In genomic region chr3:97767771-97768762, GRCm38 (mm10) we compare ENCODE assay signal across 8 mouse cellular contexts.
DNase-seq lines count a peak whose midpoint lies in the region; ATAC-seq and TF ChIP-seq lines count a peak whose summit lies in the region.

No protein-coding gene starts in this region.

- WGBS in bone marrow, adult 2 months = 3% methylated on average over 45 of the region's 47 CpGs
- WGBS in kidney, embryonic 14.5 days = 4% methylated on average over 47 of the region's 47 CpGs
- WGBS in limb, embryonic 15.5 days = 3% methylated on average over 46 of the region's 47 CpGs

- ATAC-seq in kidney, embryonic 14.5 days (ENCODE audit: low FRiP score, low TSS enrichment) = peak; percentile 98
- ATAC-seq in limb, embryonic 15.5 days (ENCODE audit: insufficient number of reproducible peaks, low FRiP score, low TSS enrichment, low read depth) = peak; percentile 99

- peak overlapping the region; percentile 95 for H3K4me2 ChIP-seq in kidney, embryonic 14.5 days (replicated peaks; ENCODE audit: low read depth, low read length)
- H3K4me2 ChIP-seq in limb, embryonic 15.5 days = peak overlapping the region; percentile 83

- peak; percentile 45; the same call in 1 of the 2 replicates for TF ChIP-seq POLR2A in bone marrow, adult 2 months (IDR thresholded peaks at IDR 0.05; ENCODE audit: borderline replicate concordance, control insufficient read depth, low read depth, low read length)
- TF ChIP-seq POLR2A in embryonic fibroblast, embryonic 13.5 days (IDR thresholded peaks at IDR 0.05; ENCODE audit: low read depth, low read length) = peak; percentile 74

- H3K4me1 ChIP-seq in bone marrow, adult 2 months (ENCODE audit: control insufficient read depth, insufficient read depth, low read length) = no peaks in the 10 kb centered on the region
- H3K4me1 ChIP-seq in embryonic fibroblast, embryonic 13.5 days (ENCODE audit: control insufficient read depth, insufficient read depth, low read length) = no peaks in the 10 kb centered on the region; the same call in 1 of the 2 replicates
- peaks cover 16% of the 10 kb centered on the region; the same call in 1 of the 2 replicates for H3K4me1 ChIP-seq in kidney, embryonic 14.5 days (ENCODE audit: control insufficient read depth, insufficient read depth, low read length)
- H3K4me1 ChIP-seq in limb, embryonic 15.5 days = peaks cover 20% of the 10 kb centered on the region

- H3K27ac ChIP-seq in bone marrow, adult 2 months (ENCODE audit: control insufficient read depth, insufficient read depth, low read depth, low read length, poor library complexity) = peak overlapping the region; percentile 68
- peak overlapping the region; percentile 95 for H3K27ac ChIP-seq in embryonic fibroblast, embryonic 13.5 days (ENCODE audit: insufficient read depth, low read length)
- H3K27ac ChIP-seq in kidney, embryonic 14.5 days (ENCODE audit: low read depth, low read length) = peak overlapping the region; percentile 9
- H3K27ac ChIP-seq in limb, embryonic 15.5 days = peak overlapping the region; percentile 90

- no peaks in the 10 kb centered on the region for H3K27me3 ChIP-seq in kidney, embryonic 14.5 days (ENCODE audit: control insufficient read depth, insufficient read depth, low read length)
- no peaks in the 10 kb centered on the region for H3K27me3 ChIP-seq in limb, embryonic 15.5 days

- DNase-seq in 416B (ENCODE audit: low read depth) = peak; percentile 95
- DNase-seq in heart, adult 9 months (ENCODE audit: low spot score in 2 of 2) = peak; percentile 96 to 97
- DNase-seq in monocyte, adult 2 months (ENCODE audit: low read depth in 1 of 2, low spot score in 2 of 2) = peak; percentile 69 to 83
- peak; percentile 91 to 92 for DNase-seq in spleen, postnatal 36 days (ENCODE audit: low spot score in 2 of 2)

- H3K36me3 ChIP-seq in kidney, embryonic 14.5 days (ENCODE audit: control insufficient read depth, insufficient read depth, low read length) = no peaks in the 10 kb centered on the region
- H3K36me3 ChIP-seq in limb, embryonic 15.5 days = no peaks in the 10 kb centered on the region

- peak overlapping the region; percentile 72 for H3K9ac ChIP-seq in kidney, embryonic 14.5 days (ENCODE audit: low read depth, low read length)
- H3K9ac ChIP-seq in limb, embryonic 15.5 days = peak overlapping the region; percentile 75

- peak; percentile 50; the same call in 1 of the 2 replicates for TF ChIP-seq CTCF in bone marrow, adult 2 months (IDR thresholded peaks at IDR 0.05; ENCODE audit: control insufficient read depth, insufficient read depth, low read length)
- peak; percentile 60; the same call in 1 of the 2 replicates for TF ChIP-seq CTCF in embryonic fibroblast, embryonic 13.5 days (IDR thresholded peaks at IDR 0.05; ENCODE audit: borderline replicate concordance, insufficient read depth, low read length)

- no peaks in the 10 kb centered on the region for H3K9me3 ChIP-seq in kidney, embryonic 14.5 days (ENCODE audit: control insufficient read depth, low read length)
- no peaks in the 10 kb centered on the region for H3K9me3 ChIP-seq in limb, embryonic 15.5 days

- peak overlapping the region; percentile 84 for H3K4me3 ChIP-seq in bone marrow, adult 2 months (replicated peaks; ENCODE audit: control insufficient read depth, low read depth, low read length)
- peak overlapping the region; percentile 68 for H3K4me3 ChIP-seq in embryonic fibroblast, embryonic 13.5 days (ENCODE audit: insufficient read depth, low read length)
- H3K4me3 ChIP-seq in kidney, embryonic 14.5 days (ENCODE audit: low read length) = peak overlapping the region; percentile 80
- peak overlapping the region; percentile 81 for H3K4me3 ChIP-seq in limb, embryonic 15.5 days

Comparison
In these comparisons a context has a peak if more than half of its experiments do, and no peak if none do; other contexts are left out.
1. Peak in every context shown above with its lines: DNase-seq, ATAC-seq, H3K4me3 ChIP-seq and H3K27ac ChIP-seq.
2. H3K27ac ChIP-seq: peak in every context shown above with its lines; median percentile 95 in embryonic fibroblast, embryonic 13.5 days; 90 in limb, embryonic 15.5 days; 68 in bone marrow, adult 2 months; 9 in kidney, embryonic 14.5 days.